Mouse (Mus musculus): ENCODE results near the gene Zbtb33. TPM values are rescaled to one million over a fixed set of nuclear protein-coding genes. Genes with fewer than 3 reads are reported as not detected.
"Not testable (repeated sequence)": the region's sequence is repeated elsewhere in the genome, so short reads cannot be mapped to it uniquely, and the experiment has no call there.

The Zbtb33 gene
- 0.79 and 0.98 TPM in 2 replicates for polyA plus RNA-seq (2015; fragmentation: Nextera tagmentation; extraction: Ambion mirVana)

DNA sequence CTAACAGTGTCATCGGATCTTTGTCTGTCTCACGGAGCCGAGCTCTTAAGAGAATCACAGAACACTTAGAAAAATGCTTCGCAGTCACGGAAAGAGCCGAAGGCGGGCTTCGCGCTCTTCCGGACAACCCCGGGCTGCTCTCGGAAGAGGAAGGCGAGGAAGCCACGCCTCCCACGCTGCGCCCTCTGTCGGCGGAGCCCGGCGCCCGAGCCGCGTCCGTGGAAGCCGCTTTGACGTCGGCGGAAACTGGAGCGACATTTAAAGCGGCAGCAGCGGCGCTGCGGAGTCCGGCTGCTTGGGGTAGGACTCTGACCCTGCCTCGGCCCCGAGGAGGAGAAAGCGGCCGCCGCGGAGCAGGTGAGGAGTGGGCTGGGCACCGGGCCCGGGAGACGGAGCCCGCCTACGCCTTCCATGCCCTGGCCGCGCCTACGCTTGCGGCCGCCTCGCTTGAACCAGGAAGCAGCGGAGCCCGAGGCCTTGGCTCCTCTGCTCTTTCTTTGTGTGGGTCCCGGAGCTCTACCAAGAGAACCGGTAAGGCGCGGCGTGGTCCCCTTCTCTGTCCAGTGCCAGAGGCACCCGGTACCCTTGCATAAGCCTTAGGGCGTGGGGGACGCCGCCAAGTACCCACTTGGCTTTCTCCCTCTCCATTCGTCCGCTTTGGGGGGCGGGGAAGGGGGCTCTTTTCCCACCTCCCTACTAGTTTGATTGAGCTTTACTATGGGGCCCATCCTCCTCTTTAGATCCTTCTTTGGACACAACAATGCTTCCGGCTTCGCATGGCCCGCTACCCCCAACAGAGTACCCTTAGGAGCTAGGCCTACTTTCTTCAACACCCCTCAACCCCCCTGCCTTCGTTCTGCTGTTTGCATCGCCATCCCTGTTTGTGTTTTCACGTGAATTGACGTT is at the start of gene Zbtb33:
Gene Zbtb33, plus strand, starts transcription at position 242 of the 906 bp plus-strand sequence.
- H3K9me3 ChIP-seq (replicated peaks; ENCODE audit: control insufficient read depth, low read length): no peaks in the 10 kb centered on the region
- peak within 1 kb of the TSS; percentile 72 for H3K4me3 ChIP-seq (ENCODE audit: low read depth, low read length)
- no peaks in the 10 kb centered on the region for H3K36me3 ChIP-seq (ENCODE audit: control insufficient read depth, insufficient read depth)
- peak within 1 kb of the TSS; percentile 77 for H3K27ac ChIP-seq (ENCODE audit: low read length)
- H3K4me1 ChIP-seq (ENCODE audit: control insufficient read depth, low read depth, low read length): no peaks in the 10 kb centered on the region
- ATAC-seq (ENCODE audit: low read depth): peak; percentile 95
- H3K4me2 ChIP-seq (ENCODE audit: low read depth, low read length): peak within 1 kb of the TSS; percentile 67
- H3K9ac ChIP-seq (ENCODE audit: low read depth, low read length): peak within 1 kb of the TSS; percentile 77
- WGBS (ENCODE audit: insufficient replicate concordance): 22% methylated on average over 72 of the region's 72 CpGs
- no peaks in the 10 kb centered on the region for H3K27me3 ChIP-seq (ENCODE audit: control insufficient read depth, insufficient read depth, low read depth, low read length)

DNA sequence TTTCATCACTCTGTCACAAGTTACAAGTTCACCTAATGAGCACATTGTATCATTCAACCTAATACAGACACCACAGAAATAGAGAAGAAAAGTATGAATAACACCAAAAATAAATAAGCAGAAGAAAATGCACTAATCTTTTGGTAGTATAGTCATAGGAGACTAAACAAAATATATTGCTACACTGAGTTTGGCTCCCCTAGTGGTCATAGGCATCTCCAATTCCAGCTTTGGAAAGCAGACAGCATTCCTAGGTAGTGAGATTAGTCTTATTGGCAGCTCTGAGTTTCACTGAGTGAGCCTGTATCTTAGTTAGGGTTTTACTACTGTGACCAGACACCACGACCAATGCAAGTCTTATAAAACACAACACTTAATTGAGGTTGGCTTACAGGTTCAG is 30.5 kb upstream of the Zbtb33 start:
- H3K9ac ChIP-seq (ENCODE audit: low read depth, low read length): no peak overlapping the region
- H3K27ac ChIP-seq (ENCODE audit: low read length): no peak overlapping the region
- H3K4me1 ChIP-seq (ENCODE audit: control insufficient read depth, low read depth, low read length): no peaks in the 10 kb centered on the region
- WGBS (ENCODE audit: insufficient replicate concordance): 71% methylated on average over 1 of the region's 1 CpGs
- H3K36me3 ChIP-seq (ENCODE audit: control insufficient read depth, insufficient read depth): no peaks in the 10 kb centered on the region
- no peak overlapping the region for H3K4me2 ChIP-seq (ENCODE audit: low read depth, low read length)
- H3K27me3 ChIP-seq (ENCODE audit: control insufficient read depth, insufficient read depth, low read depth, low read length): no peaks in the 10 kb centered on the region
- no peaks in the 10 kb centered on the region for H3K9me3 ChIP-seq (replicated peaks; ENCODE audit: control insufficient read depth, low read length)
- H3K4me3 ChIP-seq (ENCODE audit: low read depth, low read length): no peak overlapping the region
- ATAC-seq (ENCODE audit: low read depth): no peak

DNA sequence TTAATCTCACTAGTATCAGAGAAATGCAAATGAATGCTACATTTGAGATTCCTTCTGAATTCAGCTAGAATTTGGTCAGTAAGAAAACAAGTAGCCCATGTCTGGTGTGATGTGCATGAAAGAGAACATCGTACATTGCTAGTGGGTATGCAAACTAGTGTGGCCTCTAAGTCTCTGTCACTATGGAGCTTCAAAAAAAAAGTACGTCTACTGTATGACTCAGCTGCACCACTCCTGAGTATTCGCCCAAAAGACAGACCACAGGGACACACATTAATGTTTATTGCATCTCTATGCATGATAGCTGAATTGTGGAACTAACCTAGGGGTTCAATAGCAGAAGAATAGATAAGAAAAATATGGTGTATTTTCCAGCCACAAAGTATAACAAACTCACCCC is 24.3 kb upstream of the Zbtb33 start:
- Histone ChIP-seq H3K27ac (ENCODE audit: low read length) (no peak overlapping the region), H3K4me3 (ENCODE audit: low read depth, low read length) (no peak overlapping the region), H3K4me1 (ENCODE audit: control insufficient read depth, low read depth, low read length) (no peaks in the 10 kb centered on the region), H3K4me2 (ENCODE audit: low read depth, low read length) (no peak overlapping the region), H3K36me3 (ENCODE audit: control insufficient read depth, insufficient read depth) (no peaks in the 10 kb centered on the region), H3K27me3 (ENCODE audit: control insufficient read depth, insufficient read depth, low read depth, low read length) (no peaks in the 10 kb centered on the region), H3K9ac (ENCODE audit: low read depth, low read length) (no peak overlapping the region), H3K9me3 (replicated peaks; ENCODE audit: control insufficient read depth, low read length) (no peaks in the 10 kb centered on the region)
- 55% methylated on average over 3 of the region's 3 CpGs for WGBS (ENCODE audit: insufficient replicate concordance)
- ATAC-seq (ENCODE audit: low read depth): no peak

DNA sequence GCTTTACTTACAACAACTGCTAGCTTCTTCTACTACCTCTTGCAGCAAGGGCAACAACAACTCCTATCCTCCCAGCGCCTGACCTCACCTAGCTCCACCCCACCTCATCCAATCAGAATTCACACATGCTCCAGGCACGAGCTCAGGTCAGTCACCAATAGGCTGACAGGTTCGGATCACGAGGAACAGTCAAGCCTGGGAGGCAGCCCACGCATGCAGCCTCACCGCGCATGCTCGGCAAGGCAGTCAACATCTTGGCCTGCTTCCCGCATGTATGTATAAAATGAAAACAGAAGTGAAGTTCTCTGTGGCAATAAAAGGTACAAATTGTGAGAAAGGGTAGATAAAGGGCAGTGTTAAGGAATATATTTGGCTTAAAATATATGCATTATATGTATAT is 23.5 kb upstream of the Zbtb33 start:
- ATAC-seq (ENCODE audit: low read depth): no peak
- 61% methylated on average over 9 of the region's 9 CpGs for WGBS (ENCODE audit: insufficient replicate concordance)
- H3K4me1 ChIP-seq (ENCODE audit: control insufficient read depth, low read depth, low read length): no peaks in the 10 kb centered on the region

DNA sequence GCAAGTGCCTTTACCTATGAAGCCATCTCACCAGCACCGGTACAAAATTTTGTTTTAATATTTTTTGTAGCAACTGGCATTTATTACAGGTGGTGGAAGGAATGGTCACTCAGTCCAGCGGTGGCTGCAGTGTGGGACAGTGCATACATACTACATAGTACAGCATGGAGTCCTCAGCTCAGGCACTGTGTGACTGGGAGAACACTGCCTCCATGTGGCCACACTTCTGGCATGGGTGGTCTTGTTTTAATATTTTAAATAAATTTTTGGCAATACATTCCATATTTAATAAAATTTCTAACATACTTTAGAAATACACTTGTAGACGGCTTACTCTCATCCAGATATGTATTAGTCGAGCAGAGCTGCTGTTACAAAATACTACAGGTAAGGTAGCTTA is 23.0 kb upstream of the Zbtb33 start:
- ATAC-seq (ENCODE audit: low read depth): no peak

More for the DNA sequence above, 23.5 kb upstream of the Zbtb33 start:
- no peak overlapping the region for H3K4me3 ChIP-seq (ENCODE audit: low read depth, low read length)
- H3K27ac ChIP-seq (ENCODE audit: low read length): no peak overlapping the region
- H3K4me2 ChIP-seq (ENCODE audit: low read depth, low read length): no peak overlapping the region
- no peaks in the 10 kb centered on the region for H3K36me3 ChIP-seq (ENCODE audit: control insufficient read depth, insufficient read depth)
- no peak overlapping the region for H3K9ac ChIP-seq (ENCODE audit: low read depth, low read length)
- no peaks in the 10 kb centered on the region for H3K9me3 ChIP-seq (replicated peaks; ENCODE audit: control insufficient read depth, low read length)
- H3K27me3 ChIP-seq (ENCODE audit: control insufficient read depth, insufficient read depth, low read depth, low read length): no peaks in the 10 kb centered on the region

DNA sequence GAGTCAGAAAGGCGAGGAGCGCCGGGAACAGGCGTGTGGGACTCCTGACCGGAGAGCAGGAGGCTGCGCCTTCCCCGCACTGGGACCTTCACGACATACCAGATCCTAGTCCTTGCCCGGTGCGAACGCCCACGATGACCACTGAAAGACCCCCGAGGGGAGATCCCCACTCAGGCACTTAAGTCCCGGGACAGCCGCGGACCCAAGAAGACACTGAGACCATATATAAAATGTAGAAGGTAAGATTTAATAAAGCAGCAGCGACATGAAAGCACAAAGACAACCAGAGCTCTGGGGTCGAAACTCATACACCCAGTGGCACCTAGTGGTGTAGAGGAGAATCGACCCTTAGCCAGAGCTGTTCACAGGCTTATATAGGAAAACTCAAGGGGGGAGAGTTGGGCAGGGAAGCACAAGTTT is 9.7 kb upstream of the Zbtb33 start:
- not testable (repeated sequence) for H3K9me3 ChIP-seq (replicated peaks; ENCODE audit: control insufficient read depth, low read length); H3K9ac ChIP-seq (ENCODE audit: low read depth, low read length); H3K4me1 ChIP-seq (ENCODE audit: control insufficient read depth, low read depth, low read length); H3K36me3 ChIP-seq (ENCODE audit: control insufficient read depth, insufficient read depth); ATAC-seq (ENCODE audit: low read depth); H3K27me3 ChIP-seq (ENCODE audit: control insufficient read depth, insufficient read depth, low read depth, low read length); H3K27ac ChIP-seq (ENCODE audit: low read length)
- WGBS (ENCODE audit: insufficient replicate concordance): 31% methylated on average over 19 of the region's 19 CpGs
- peak overlapping the region; percentile 30; the same call in 1 of the 2 replicates for H3K4me2 ChIP-seq (ENCODE audit: low read depth, low read length)
- peak overlapping the region; percentile 31 for H3K4me3 ChIP-seq (ENCODE audit: low read depth, low read length)

More for the DNA sequence above, 23.0 kb upstream of the Zbtb33 start:
- no peak overlapping the region for H3K4me3 ChIP-seq (ENCODE audit: low read depth, low read length)
- WGBS (ENCODE audit: insufficient replicate concordance): 58% methylated on average over 4 of the region's 4 CpGs
- H3K9ac ChIP-seq (ENCODE audit: low read depth, low read length): no peak overlapping the region
- H3K9me3 ChIP-seq (replicated peaks; ENCODE audit: control insufficient read depth, low read length): no peaks in the 10 kb centered on the region
- no peak overlapping the region for H3K27ac ChIP-seq (ENCODE audit: low read length)
- no peaks in the 10 kb centered on the region for H3K4me1 ChIP-seq (ENCODE audit: control insufficient read depth, low read depth, low read length)
- no peaks in the 10 kb centered on the region for H3K36me3 ChIP-seq (ENCODE audit: control insufficient read depth, insufficient read depth)
- no peaks in the 10 kb centered on the region for H3K27me3 ChIP-seq (ENCODE audit: control insufficient read depth, insufficient read depth, low read depth, low read length)
- no peak overlapping the region for H3K4me2 ChIP-seq (ENCODE audit: low read depth, low read length)

DNA sequence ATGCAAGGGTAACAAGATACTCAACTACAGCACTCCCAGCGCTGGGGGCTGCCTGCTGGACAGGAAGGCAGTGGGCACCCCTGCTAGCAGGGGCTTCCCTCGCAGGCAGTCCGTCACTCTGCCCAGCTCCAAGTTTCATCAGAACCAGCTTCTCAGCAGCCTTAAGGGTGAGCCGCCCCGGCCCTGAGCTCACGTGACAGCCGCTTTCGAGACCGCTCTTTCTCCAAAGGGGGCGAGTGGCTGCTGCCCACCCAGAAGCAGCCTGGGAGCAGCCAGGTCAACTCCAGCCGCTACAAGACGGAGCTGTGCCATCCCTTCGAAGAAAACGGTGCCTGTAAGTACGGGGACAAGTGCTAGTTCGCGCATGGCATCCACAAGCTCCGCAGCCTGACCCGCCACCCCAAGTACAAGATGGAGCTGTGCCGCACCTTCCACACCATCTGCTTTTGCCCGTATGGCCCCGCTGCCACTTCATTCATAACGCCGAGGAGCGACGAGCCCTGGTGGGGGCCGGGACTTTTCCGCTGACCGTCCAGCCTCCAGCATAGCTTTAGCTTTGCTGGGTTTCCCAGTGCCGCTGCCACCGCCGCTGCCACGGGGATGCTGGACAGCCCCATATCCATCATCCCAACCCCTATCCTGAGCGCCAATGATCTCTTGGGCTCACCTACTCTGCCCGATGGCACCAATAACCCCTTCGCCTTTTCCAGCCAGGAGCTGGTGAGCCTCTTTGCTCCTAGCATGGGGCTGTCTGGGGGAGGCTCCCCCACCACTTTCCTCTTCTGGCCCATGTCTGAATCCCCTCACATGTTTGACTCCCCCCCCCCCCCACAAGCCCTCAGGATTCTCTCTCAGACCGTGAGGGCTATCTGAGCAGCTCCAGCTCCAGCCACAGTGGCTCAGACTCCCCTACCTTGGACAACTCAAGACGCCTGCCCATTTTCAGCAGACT is 8.7 kb upstream of the Zbtb33 start:
- Histone ChIP-seq H3K4me1 (ENCODE audit: control insufficient read depth, low read depth, low read length) (no peaks in the 10 kb centered on the region), H3K36me3 (ENCODE audit: control insufficient read depth, insufficient read depth) (no peaks in the 10 kb centered on the region), H3K4me3 (ENCODE audit: low read depth, low read length) (peak overlapping the region; percentile 46), H3K4me2 (ENCODE audit: low read depth, low read length) (peak overlapping the region; percentile 59), H3K9ac (ENCODE audit: low read depth, low read length) (no peak overlapping the region), H3K9me3 (replicated peaks; ENCODE audit: control insufficient read depth, low read length) (no peaks in the 10 kb centered on the region), H3K27ac (ENCODE audit: low read length) (no peak overlapping the region), H3K27me3 (ENCODE audit: control insufficient read depth, insufficient read depth, low read depth, low read length) (peaks cover 4% of the 10 kb centered on the region; the same call in 1 of the 2 replicates)
- WGBS (ENCODE audit: insufficient replicate concordance): 23% methylated on average over 38 of the region's 38 CpGs
- ATAC-seq (ENCODE audit: low read depth): no peak

DNA sequence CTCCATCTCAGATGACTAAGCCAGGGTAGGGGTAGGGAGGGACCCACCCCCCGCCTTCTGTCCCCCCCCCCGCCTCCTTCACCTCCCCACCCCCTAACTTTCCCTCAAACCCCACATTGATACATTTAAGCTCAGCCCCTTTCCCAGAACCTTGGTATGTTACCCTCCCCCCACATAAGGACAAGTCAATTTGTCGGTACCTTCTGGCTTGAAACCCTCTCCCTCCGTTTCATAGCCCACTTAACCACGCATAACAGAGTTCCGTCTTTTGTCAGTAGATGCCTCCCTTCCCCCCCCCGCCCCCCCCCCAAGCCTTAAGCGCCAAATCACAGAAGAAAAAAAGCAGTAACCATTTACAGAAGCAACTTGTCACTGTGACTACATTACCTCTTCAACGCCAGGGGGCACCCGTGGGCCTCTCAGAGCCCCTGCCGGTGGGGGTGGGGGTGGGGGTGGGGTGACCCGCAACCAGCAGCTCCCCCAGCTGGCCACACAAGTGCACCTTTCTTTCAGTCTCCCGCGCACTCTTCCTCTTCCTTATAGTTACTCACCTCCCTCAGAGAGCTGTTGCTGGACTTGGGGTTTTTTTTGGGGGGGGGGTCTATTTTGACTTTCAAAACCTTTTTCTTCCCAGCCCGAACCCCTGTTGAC is 7.9 kb upstream of the Zbtb33 start:
- 0 out of 2 replicates have a peak overlapping the region, but pooled peaks have one; percentile 13 for H3K4me2 ChIP-seq (ENCODE audit: low read depth, low read length)
- WGBS (ENCODE audit: insufficient replicate concordance): 20% methylated on average over 13 of the region's 15 CpGs
- H3K4me1 ChIP-seq (ENCODE audit: control insufficient read depth, low read depth, low read length): no peaks in the 10 kb centered on the region
- peak; percentile 30; the same call in 1 of the 2 replicates for ATAC-seq (ENCODE audit: low read depth)
- no peak overlapping the region for H3K9ac ChIP-seq (ENCODE audit: low read depth, low read length)
- H3K27ac ChIP-seq (ENCODE audit: low read length): no peak overlapping the region
- no peak overlapping the region for H3K4me3 ChIP-seq (ENCODE audit: low read depth, low read length)
- no peaks in the 10 kb centered on the region for H3K36me3 ChIP-seq (ENCODE audit: control insufficient read depth, insufficient read depth)
- H3K9me3 ChIP-seq (replicated peaks; ENCODE audit: control insufficient read depth, low read length): no peaks in the 10 kb centered on the region
- H3K27me3 ChIP-seq (ENCODE audit: control insufficient read depth, insufficient read depth, low read depth, low read length): peaks cover 4% of the 10 kb centered on the region; the same call in 1 of the 2 replicates

Data from liver, embryonic 16.5 days (tissue).